Mouse (Mus musculus) adrenal gland, adult 18-20 months (tissue): ENCODE results near the gene Spop. TPM values are rescaled to one million over a fixed set of nuclear protein-coding genes. Genes with fewer than 3 reads are reported as not detected.
"Not testable (repeated sequence)": the region's sequence is repeated elsewhere in the genome, so short reads cannot be mapped to it uniquely, and the experiment has no call there.

Source experiments
- DNase-seq, 2 experiments: peaks; one replicate each; pipeline ENCODE4 v3.0.0; 2021 to 2022; ENCODE audit warnings: low spot score in 2 of 2
- total RNA-seq, 2 experiments: library from RNA; stranded (reverse); gene quantifications; 1 replicate in 1 of 2; 2 replicates in 1 of 2; pipeline ENCODE4 v1.2.3; 2021

Spop gene
- total RNA-seq, 2 experiments from 2014 or later, result 134 to 145 TPM

GRCm38 (mm10) chr11:95390420-95390819 is 23.5 kb upstream of the Spop start:
- DNase-seq, result no peak

DNA sequence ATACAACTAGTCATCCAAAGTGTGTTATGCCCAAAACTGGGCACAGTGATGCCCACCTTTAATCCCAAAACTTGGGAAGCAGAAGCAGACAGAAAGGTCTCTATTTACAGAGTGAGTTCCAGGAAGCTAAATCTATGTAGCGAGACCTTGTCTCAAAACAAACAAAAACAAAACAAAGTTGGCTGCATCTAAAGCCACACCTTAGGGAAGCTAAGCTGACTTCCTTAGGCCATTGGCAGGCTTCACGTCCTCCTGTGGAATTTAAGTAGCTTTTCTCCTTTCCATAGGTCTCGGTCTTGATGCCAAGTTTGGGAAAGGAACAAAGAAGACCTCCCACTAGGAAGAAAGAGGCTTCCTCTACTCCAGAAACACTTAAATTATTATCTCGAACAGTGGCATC is 22.7 kb upstream of the Spop start:
- no peak for DNase-seq

- DNase-seq, result no peak
Measured at GRCm38 (mm10) chr11:95391743-95392142, 22.1 kb upstream of the Spop start.

DNA sequence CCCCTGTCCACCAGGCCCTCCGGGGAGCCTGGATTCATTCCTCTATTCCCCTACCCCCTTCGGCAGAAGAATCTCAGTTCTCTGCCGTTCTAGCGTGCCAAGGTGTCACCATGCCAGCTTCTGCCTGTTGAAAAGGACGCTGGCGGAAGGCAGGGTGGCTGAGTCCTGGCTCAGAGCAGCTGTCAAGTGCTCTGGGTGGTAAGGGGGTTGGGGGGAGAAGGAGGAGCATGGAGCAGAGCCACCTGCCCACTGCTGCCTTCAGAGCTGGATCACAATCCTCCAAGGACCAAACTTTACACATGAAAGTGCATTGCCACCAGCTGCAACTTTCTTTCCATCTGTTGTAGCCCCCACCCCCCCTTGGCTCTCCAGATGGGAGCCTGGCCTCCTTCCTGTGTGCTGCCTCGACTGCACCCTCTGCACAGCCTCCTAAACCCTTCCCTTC is 21.6 kb upstream of the Spop start:
- no peak for DNase-seq

DNA sequence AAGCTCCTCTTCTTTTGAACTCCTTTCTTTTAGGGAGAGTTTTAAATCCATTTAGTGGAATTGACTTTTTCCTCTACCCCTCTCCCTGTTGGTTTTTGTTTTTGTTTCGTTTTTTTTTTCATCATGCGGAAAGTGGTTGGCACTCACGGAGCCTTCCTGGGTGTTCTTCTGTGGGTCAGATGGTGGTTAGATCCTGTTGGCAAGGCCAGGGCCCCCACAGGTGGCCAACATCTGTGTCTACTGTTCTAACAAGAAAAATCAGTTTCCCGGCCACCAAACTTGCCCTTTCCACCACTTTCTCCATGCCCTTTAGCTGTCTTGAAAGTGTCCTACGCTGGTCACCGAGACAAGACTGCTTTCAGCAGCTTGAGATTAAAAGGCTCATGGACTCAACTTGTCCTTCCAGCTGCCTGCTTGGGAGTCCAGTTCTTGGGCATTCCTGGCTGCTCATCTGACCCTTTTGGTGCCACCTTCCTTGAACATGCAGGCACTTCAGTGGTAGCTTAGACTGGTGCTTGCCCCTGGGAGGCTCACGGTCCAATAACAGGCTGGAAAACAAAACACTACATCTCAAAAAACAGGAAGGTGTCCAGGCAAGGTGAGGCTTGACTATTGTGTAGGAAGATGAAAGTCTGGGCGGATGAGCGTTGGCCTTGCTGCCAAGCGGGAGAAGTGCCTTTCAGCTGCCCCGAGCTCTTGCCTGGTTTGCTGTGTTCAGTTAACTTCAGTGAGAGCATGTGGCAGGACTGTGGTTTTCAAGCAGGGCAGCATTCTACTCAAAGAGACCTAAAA is 21.0 kb upstream of the Spop start:
- no peak for DNase-seq

GRCm38 (mm10) chr11:95393500-95393816 is 20.4 kb upstream of the Spop start:
- DNase-seq, result no peak

DNA sequence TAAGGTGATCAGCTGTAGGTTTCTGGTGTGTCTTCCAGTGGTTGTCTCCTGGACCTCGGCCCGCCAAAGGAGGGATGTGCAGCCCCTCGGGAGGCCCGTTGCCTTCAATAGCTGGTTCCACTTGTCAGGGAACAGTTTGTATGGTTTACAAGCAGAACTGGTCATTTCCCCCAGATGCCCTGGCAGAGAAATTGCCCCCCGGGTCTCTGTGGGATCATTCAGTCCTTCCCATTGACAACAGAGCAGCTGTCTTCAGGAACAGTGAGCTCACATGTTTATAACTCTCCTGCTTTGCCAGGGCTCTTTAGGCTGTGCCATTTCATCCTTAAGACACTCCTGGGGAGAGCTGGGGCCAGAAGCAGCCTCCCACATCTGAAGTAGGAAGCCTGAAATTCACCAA is 19.8 kb upstream of the Spop start:
- DNase-seq, result no peak

DNA sequence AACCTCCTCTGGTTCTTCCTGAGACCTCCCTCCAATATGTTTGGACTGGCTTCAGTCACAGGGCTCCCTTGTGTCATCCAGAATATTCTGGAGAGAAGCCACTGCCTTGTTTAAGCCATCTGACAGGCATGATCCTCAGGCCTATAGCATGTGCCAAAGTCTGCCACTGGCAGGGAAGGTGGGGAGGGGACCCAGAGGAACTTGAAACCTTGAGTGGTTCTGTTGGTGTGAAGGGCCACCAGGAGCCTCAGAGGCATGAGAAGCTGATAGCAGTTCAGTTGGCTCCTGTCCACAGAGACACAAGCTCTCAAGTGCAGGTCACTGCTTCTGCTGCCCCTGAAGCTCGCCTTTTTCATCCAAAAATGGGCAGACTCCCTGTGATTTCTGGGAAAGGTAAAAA is 17.3 kb upstream of the Spop start:
- DNase-seq, result no peak

- DNase-seq, result peak; percentile 80 to 82
Measured at GRCm38 (mm10) chr11:95397843-95398835, 15.7 kb upstream of the Spop start.

DNA sequence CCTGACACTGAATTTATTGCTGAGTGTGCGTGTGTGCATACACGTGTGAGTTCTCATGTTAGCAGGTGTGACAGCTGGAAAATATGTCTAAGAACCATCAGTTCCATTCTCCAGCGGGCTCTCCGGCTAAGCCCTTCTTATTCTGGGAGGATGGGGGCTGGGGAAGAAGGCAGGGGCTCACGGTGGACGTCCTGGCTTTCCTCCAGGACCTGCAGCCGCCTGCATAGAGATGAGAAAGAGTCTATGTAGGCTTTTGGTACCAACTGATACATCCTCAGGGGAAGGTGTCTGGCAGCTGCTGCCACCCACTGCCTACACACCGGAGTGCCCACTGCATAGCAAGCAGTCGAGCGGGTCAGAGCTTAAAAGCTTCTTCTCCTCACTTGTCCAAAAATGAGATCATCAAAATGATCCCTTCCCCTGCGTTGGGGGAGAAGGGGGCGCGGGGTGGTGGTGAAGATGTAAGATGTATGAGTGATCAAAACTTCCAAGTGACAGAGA is 14.3 kb upstream of the Spop start:
- DNase-seq, result no peak

- DNase-seq, result no peak
Measured at GRCm38 (mm10) chr11:95401568-95401967, 12.3 kb upstream of the Spop start.

- peak in 1 of 2 experiments; percentile 42 for DNase-seq
Measured at GRCm38 (mm10) chr11:95402196-95402595, 11.7 kb upstream of the Spop start.

DNA sequence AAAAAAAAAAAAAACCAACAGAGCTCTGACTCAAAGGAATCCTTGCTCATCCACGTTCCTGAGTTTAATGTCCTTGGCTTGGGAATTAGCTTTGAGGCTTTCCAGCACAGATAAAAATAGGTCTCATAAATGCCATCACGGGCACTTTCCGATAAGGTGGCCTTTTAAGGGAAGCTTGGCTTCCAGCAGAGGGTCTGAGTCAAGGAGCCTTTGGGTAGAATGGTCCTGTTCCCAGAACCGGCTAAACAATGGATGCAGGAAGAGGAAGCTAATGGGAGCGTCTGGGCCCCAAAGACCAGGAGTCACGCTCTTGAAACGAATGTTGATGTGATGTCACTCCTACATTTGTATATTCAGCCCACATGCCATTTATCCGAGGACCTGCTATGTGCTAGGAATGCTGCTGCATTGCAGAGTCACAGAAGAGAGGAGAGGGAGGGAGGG is 11.2 kb upstream of the Spop start:
- peak in 1 of 2 experiments; percentile 54 for DNase-seq

- DNase-seq, result peak in 1 of 2 experiments; percentile 48
Measured at GRCm38 (mm10) chr11:95403382-95404340, 10.2 kb upstream of the Spop start.

DNA sequence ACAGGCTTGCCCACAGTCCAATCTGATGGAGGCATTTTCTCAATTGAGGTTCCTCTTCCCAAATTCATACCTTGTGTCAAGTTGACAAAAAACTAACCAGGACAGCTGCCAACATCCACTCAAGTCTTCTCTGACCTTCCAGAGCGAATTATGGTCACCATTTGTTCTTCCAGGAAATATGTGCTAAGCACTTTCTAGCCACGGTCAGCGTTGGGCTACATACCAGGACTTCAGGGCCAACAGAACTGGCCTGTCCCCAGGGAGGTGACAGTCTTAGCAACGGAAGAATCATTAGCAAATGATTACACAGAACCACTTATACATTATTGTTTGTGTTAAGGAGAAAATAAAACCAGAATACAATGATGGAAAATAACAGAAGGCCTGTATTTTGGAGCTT is 8.1 kb upstream of the Spop start:
- DNase-seq, result no peak

DNA sequence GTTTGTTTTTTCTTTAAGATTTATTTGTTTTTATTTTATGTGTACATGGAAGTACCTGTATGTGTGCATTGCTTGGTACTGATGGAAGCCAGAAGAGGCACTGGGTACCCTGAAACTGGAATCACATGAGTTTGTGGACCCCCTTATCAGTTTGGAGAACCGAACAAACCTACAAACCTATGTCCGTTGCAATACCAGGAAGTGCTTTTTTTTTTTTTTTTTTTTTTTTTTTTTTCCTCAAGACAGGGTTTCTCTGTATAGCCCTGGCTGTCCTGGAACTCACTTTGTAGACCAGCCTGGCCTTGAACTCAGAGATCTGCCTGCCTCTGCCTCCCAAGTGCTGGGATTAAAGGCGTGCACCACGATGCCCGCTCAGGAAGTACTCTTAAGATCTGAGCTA is 7.5 kb upstream of the Spop start:
- not testable (repeated sequence) for DNase-seq

DNA sequence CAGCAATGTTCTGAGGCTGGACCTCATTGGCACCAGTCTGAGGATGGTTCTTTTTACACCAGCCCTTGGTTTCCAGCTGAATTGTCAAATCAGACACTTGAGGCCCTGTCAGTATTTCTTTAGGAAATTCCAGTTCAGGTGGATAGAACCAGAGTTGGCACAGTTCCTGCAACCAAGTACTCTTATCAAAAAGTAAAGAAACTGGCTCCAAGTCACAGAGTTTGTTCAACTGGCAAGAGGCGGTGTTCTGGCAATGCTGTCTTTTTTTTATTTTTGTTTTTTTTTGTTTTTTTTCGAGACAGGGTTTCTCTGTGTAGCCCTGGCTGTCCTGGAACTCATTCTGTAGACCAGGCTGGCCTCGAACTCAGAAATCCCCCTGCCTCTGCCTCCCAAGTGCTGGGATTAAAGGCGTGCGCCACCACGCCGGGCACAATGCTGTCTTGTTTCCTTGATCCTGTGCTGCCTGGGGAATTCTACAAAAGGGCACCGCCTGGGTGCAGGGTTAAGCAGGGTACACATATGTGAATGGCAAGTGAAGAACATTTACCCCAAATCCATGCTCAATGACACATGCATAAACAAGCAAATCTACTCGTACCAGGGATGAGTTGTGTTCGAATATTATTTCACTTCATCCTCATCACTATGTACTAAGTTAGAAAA is 4.3 kb upstream of the Spop start:
- DNase-seq, result no peak

DNA sequence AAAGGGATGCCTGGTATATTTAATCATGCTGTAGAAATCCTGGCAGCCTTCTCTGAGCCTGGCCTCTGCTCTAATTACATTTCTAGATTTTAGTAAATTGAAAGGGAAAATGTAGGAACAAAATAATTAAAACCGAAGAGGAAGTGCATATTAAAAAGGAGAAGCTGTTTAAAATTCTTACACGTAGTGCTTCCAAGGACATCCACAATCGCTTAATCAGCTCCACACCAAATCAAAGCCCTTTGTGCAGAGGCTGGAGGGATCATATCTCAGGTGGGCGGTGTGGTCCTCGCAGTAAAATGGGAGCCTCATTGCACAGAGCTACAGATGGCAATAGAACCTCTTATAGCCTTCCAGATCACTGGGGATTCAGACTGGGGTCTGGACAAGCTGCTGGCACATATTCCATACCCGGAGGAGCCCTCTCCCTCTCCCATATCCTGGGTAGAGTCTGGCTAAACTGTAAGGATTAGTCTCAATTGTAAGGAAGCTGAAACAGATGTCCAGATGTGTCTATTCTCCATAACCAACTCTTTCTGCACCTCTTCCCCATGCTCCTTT is 2.3 kb upstream of the Spop start:
- no peak for DNase-seq

GRCm38 (mm10) chr11:95412615-95413014 is 1.3 kb upstream of the Spop start:
- DNase-seq, result peak in 1 of 2 experiments; percentile 40
